Mouse (Mus musculus) bone marrow macrophage, adult 2 months (primary cell): ENCODE measurements around the gene Mocs1.

Source experiments
- CTCF ChIP-seq: IDR thresholded peaks from 2 replicates; pipeline ENCODE4 v1.5.1; 2012; ENCODE audit warnings: low read depth, mild to moderate bottlenecking, low read length, moderate library complexity
- POLR2A ChIP-seq: IDR thresholded peaks from 2 replicates; pipeline ENCODE4 v1.6.1; 2012; ENCODE audit warnings: mild to moderate bottlenecking, low read depth, low read length, borderline replicate concordance

DNA sequence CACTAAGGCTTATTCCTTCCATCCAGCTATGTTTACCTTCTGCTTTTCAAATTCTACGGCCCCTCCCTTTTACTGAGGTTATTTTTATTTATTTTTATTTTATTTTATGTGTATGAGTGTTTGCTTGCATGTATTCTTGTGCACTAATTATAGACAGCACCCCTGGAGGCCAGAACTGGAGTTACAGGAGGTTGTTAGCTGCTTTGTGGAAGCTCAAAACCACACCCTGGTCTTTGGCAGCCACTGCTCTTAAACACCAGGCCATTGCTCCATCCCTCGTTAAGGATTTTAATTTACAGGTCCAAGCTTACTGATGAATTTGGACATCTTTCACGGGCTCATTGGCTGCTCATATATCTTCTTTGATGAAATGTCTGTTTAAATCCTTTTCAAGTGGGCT, 14.6 kb upstream of the Mocs1 start:
- no peak for TF ChIP-seq POLR2A
- TF ChIP-seq CTCF, result no peak
